Mouse (Mus musculus): ENCODE results near the gene Adam19.

Gene Adam19

GRCm38 (mm10) chr11:46054911-46055895, 589 bp upstream of the Adam19 start:
- peak in 1 of 2 experiments; percentile 38 for DNase-seq

- DNase-seq: peak; percentile 61 to 67
These were observed 1.1 kb downstream of the Adam19 start for GRCm38 (mm10) chr11:46056770-46057411.

GRCm38 (mm10) chr11:46058011-46058410, 2.2 kb downstream of the Adam19 start:
- DNase-seq: no peak

DNA sequence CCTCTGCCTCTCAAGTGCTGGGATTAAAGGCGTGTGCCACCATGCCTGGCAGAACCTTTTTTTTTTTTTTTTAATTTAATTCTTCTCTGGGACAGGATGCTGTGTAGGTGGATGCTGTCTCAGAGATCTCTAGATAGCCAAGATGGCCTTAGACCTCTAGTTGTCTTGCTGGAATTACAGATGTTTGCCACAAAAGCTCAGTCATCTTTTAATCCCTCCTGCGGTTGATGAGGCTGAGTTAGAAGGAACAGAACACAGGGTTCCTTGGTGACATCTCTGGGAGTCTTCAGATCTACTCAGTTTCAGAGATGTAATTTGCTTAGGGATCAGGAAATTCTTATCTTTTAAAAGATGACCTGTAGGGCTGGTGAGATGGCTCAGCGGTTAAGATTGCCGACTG, 3.1 kb downstream of the Adam19 start:
- DNase-seq: no peak

GRCm38 (mm10) chr11:46059887-46060650, 4.3 kb downstream of the Adam19 start:
- DNase-seq: peak; percentile 46

DNA sequence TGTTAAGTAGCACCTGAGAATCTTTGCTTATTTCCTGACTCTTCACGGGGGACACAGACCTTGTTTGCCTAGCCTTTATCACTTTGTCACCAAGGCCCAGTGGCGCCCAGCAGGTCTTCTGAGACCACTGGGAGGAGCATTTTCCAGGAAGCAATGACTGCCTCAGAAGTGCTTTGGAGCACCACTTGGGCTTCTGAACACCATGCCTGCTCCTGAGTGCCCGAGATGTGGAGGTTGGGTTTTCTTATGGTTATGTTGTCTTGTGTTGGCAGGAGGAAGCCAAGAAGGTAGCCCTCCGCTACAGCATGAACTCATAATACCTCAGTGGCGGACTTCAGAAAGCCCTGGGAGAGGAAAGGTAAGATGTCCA, 4.8 kb downstream of the Adam19 start:
- DNase-seq: no peak

DNA sequence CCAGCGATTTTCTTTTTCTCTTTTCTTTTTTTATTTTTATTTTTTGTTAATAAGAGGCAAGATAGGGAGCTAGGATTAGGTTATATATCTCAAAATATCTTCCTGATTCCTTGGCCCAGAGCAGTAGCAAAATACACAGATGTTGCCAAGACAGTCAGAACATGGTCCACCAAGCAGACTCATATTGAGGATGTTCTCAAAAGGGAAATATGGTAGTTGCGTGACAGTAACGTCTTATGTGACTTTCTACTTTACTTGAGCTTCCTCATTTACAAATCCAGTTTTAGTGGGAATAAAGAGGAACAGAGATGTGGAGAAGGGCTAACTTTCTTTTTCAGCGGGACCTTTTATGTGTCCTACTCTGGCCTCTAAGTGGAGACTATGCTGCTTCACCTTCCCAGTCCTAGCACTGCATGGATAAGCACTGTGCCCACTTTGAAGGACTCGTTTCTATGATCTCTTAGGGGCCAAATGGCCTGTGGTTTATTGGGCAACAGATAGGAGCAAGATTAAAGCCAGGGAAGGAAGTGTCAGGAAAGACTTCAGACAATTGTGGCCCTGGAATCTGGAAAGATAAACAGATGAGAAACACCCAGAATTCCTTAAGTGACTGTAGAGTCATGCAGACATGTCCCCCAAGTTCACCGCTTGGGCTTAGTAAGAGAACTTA, 6.1 kb downstream of the Adam19 start:
- DNase-seq: no peak

- DNase-seq: no peak
These were observed 6.8 kb downstream of the Adam19 start for GRCm38 (mm10) chr11:46062569-46062968.

DNA sequence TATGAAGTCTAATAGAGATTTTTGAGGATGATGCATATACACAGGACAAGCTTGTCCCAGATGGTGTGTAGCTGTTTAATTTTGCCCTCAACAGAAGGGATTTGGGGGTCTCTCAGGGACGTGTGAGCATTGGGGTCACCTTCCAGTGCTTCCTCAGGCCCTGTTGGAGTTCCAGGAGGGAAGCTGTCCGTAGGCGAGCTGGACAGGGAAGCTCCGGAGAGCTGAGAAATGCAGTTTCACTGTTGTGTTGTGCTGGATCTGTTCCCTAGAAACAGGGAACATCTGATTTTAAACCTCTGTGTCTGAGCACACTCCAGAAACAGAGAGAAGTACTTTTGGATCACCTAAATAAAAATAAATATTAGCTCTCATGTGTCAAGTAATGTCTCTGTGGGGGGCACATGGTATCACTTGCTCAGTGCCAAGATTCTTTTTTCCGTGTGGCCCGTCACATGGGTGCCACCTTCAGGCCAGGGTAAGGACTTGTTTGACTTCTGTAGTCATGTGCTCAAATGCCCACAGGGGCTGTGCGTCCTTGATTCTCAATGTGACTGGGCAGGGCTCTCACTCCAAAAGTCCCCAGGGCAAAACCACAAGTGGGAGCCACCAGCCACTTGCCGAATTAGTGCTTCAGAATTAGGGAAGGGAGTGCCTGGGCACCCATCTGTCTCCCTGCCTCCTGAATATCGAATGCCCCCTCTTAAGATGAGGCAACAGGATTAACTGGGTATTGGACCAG, 7.4 kb downstream of the Adam19 start:
- DNase-seq: peak in 1 of 2 experiments; percentile 40

DNA sequence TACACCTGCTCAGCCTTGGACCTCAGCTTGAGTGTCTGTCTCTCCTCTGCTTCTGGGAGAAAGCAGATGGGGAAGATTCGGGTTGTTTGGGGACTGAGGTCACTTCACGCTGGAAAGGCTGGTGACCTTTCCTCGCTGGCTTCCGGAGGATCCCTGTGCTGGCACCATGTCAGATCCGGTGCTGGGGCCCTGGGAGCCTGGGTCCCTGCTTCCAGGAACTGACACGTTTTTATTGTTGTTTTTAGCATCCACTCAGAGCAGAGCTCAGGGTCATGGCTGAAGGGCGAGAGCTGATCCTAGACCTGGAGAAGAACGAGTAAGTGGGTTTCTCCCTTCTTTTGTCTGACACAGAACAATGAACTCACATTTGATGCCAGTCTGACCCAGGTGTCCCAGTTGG, 9.0 kb downstream of the Adam19 start:
- peak; percentile 63 to 75 for DNase-seq

GRCm38 (mm10) chr11:46065201-46066011, 9.6 kb downstream of the Adam19 start:
- DNase-seq: peak; percentile 79 to 86

GRCm38 (mm10) chr11:46067371-46068060, 11.7 kb downstream of the Adam19 start:
- no peak for DNase-seq

DNA sequence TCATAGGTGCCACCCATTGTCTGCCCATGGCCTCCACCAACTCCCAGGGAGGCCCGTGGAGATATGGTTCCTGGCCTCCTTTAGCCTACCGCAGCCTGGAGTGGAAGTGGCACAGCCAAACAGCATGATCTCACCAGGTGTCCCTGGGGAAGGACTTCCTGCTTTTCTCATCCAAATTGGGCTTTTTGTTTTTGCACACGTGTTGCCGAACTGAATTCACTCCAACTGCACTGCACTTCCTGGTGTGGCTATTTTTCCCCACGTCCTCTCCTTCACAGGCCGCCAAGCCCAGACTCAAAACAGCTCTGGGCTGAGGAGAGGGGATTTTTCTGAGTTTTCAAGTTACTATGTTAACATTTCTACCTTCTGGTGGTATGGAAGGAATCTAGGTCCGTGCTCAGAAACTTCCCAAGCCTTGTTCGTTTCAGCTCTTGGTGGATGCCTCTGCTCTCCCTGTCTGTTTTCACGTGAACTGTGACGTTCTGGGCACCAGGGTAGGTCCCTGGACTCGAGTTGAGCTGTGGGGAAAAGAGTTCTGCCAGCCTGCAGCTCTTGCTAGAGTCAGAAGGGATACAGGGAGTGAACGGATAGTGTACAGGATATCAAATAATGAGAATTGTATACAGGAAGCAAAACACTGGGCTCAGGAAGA, 13.1 kb downstream of the Adam19 start:
- peak in 1 of 2 experiments; percentile 46 for DNase-seq

- no peak for DNase-seq
These were observed 13.7 kb downstream of the Adam19 start for GRCm38 (mm10) chr11:46069408-46070003.

GRCm38 (mm10) chr11:46070161-46070560, 14.4 kb downstream of the Adam19 start:
- no peak for DNase-seq

GRCm38 (mm10) chr11:46070789-46071188, 15.0 kb downstream of the Adam19 start:
- no peak for DNase-seq

- no peak for DNase-seq
These were observed 16.8 kb downstream of the Adam19 start for GRCm38 (mm10) chr11:46072466-46073060.

DNA sequence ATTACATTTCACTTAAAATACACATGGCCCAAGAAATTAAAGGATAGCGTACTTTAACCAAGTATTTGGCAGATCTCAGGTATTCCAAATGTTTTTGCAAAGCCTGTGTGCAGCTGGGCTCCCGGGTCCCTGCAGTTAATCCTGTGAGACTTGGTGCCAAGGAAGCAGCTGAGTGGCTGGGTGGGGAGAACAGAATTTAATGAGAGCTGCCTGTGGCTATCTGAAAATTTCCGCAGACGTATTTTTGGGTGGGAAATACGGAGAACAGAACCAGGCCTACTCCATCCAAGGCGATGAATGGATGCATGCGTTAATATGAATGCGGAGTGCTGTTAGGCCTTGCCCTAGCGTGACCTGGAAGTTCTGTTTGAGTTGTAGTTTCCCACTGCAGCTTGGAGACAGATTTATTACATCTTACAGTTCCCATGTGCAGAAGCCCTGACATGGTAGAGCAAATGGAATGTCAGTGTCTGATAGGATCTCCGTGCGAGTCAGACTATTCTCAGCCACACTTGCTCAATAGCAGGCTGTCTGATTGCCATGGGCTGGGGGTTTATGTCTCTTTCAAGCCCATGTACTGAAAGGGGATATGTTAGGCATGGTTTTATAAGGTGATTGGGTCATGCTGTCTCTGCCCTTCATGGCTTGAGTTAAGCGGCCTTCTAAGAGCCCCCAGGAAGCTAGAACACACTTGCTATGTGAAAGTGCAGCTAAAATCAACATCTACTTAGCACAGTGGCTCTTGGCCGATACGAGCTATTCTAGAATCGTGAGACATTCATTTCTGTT, 17.5 kb downstream of the Adam19 start:
- peak in 1 of 2 experiments; percentile 57 for DNase-seq

All from kidney, postnatal 4 days (tissue).